Mouse (Mus musculus) thymus, adult 2 months (tissue): ENCODE measurements at regions not wholly inside any gene's neighbourhood (a gene's known extent, or its start where the extent isn't known, plus 50 kb on each side); places are given as distances from the start of the nearest gene placed in this dataset.

ENCODE experiments used
- DNase-seq: peaks from one replicate; pipeline ENCODE4 v3.0.0; 2021
- H3K27ac ChIP-seq: fragments of 200-500 bp; 2 replicates; pipeline ENCODE4 v1.5.1; 2012; ENCODE audit warnings: low read length, control low read depth; ENCODE audit not compliant: control insufficient read depth, insufficient read depth
- H3K27me3 ChIP-seq: fragments of 200-500 bp; 2 replicates; pipeline ENCODE4 v1.6.1; 2012; ENCODE audit warnings: mild to moderate bottlenecking, low read length, moderate library complexity, mixed read lengths; ENCODE audit not compliant: control insufficient read depth, insufficient read depth
- H3K36me3 ChIP-seq: fragments of 200-500 bp; 2 replicates; pipeline ENCODE4 v1.6.1; 2012; ENCODE audit warnings: mild to moderate bottlenecking, low read length, moderate library complexity; ENCODE audit not compliant: control insufficient read depth, insufficient read depth
- H3K4me1 ChIP-seq: fragments of 200-500 bp; replicated peaks from 2 replicates; pipeline ENCODE4 v1.6.1; 2012; ENCODE audit warnings: low read length; ENCODE audit not compliant: control insufficient read depth, insufficient read depth
- H3K4me3 ChIP-seq: fragments of 200-500 bp; 2 replicates; pipeline ENCODE4 v1.5.1; 2012; ENCODE audit warnings: mild to moderate bottlenecking, low read length, control low read depth, moderate library complexity; ENCODE audit not compliant: control insufficient read depth, insufficient read depth
- CTCF ChIP-seq: fragments of 200-500 bp; IDR thresholded peaks from 2 replicates; pipeline ENCODE4 v1.5.1; 2012; ENCODE audit warnings: mild to moderate bottlenecking, control low read depth, low read length, moderate library complexity, borderline replicate concordance; ENCODE audit not compliant: control insufficient read depth, poor library complexity, insufficient read depth; ENCODE audit errors: extremely low read depth
- POLR2A ChIP-seq: fragments of 200-500 bp; IDR thresholded peaks from 2 replicates; pipeline ENCODE4 v1.6.1; 2012; ENCODE audit warnings: mild to moderate bottlenecking, low read length, control low read depth, moderate library complexity; ENCODE audit not compliant: control insufficient read depth, poor library complexity, insufficient read depth; ENCODE audit errors: extremely low read depth
- WGBS: fragments of 180-500 bp; shearing (Covaris S2); methylation state at CpG from one replicate; pipeline ENCODE4 v1.1.7; 2018; 5-methylcytosine and 5-hydroxymethylcytosine counted together

- TF ChIP-seq POLR2A (no peak), CTCF (no peak)
- no peak overlapping the region for H3K4me3 ChIP-seq
- H3K4me1 ChIP-seq = no peaks in the 10 kb centered on the region
- H3K27ac ChIP-seq = no peak overlapping the region
- 85% methylated on average over 2 of the region's 2 CpGs for WGBS
- DNase-seq = no peak
- H3K36me3 ChIP-seq = no peaks in the 10 kb centered on the region
- no peaks in the 10 kb centered on the region for H3K27me3 ChIP-seq
Measured at GRCm38 (mm10) chr1:129219098-129219497, 54.0 kb upstream of the Thsd7b start.

GRCm38 (mm10) chr1:129208806-129209205 is 64.3 kb upstream of the Thsd7b start:
- Histone ChIP-seq H3K36me3 (no peaks in the 10 kb centered on the region), H3K27ac (no peak overlapping the region), H3K27me3 (no peaks in the 10 kb centered on the region), H3K4me3 (no peak overlapping the region), H3K4me1 (no peaks in the 10 kb centered on the region)
- no peak for DNase-seq
- no peak for TF ChIP-seq POLR2A
- no peak for TF ChIP-seq CTCF
- WGBS = 95% methylated on average over 1 of the region's 1 CpGs

GRCm38 (mm10) chr1:129208406-129208805 is 64.7 kb upstream of the Thsd7b start:
- Histone ChIP-seq H3K36me3 (no peaks in the 10 kb centered on the region), H3K4me3 (no peak overlapping the region), H3K27ac (no peak overlapping the region), H3K27me3 (no peaks in the 10 kb centered on the region), H3K4me1 (no peaks in the 10 kb centered on the region)
- TF ChIP-seq POLR2A = no peak
- TF ChIP-seq CTCF = no peak
- 82% methylated on average over 2 of the region's 2 CpGs for WGBS
- no peak for DNase-seq

- no peaks in the 10 kb centered on the region for H3K27me3 ChIP-seq
- H3K4me1 ChIP-seq = no peaks in the 10 kb centered on the region
- H3K27ac ChIP-seq = no peak overlapping the region
- no peak overlapping the region for H3K4me3 ChIP-seq
- no peak for TF ChIP-seq POLR2A
- no peak for TF ChIP-seq CTCF
- WGBS = 76% methylated on average over 5 of the region's 5 CpGs
- no peaks in the 10 kb centered on the region for H3K36me3 ChIP-seq
- DNase-seq = no peak
Measured at GRCm38 (mm10) chr1:129207674-129208073, 65.4 kb upstream of the Thsd7b start.

GRCm38 (mm10) chr1:129180174-129180759 is 92.8 kb upstream of the Thsd7b start:
- no peaks in the 10 kb centered on the region for H3K4me1 ChIP-seq
- TF ChIP-seq POLR2A = no peak
- 93% methylated on average over 3 of the region's 3 CpGs for WGBS
- no peaks in the 10 kb centered on the region for H3K36me3 ChIP-seq
- H3K27ac ChIP-seq = no peak overlapping the region
- DNase-seq = no peak
- H3K27me3 ChIP-seq = no peaks in the 10 kb centered on the region
- H3K4me3 ChIP-seq = no peak overlapping the region

- WGBS = 90% methylated on average over 8 of the region's 8 CpGs
- Histone ChIP-seq H3K4me1 (no peaks in the 10 kb centered on the region), H3K27ac (no peak overlapping the region), H3K4me3 (no peak overlapping the region), H3K36me3 (no peaks in the 10 kb centered on the region), H3K27me3 (no peaks in the 10 kb centered on the region)
- no peak for TF ChIP-seq POLR2A
- no peak for TF ChIP-seq CTCF
- no peak for DNase-seq
Measured at GRCm38 (mm10) chr1:129169936-129170335, 103.2 kb upstream of the Thsd7b start.

GRCm38 (mm10) chr1:129150643-129151042 is 122.5 kb upstream of the Thsd7b start:
- no peak for DNase-seq
- no peaks in the 10 kb centered on the region for H3K27me3 ChIP-seq
- H3K4me3 ChIP-seq = no peak overlapping the region
- no peak overlapping the region for H3K27ac ChIP-seq
- no peak for TF ChIP-seq CTCF
- no peak for TF ChIP-seq POLR2A
- no peaks in the 10 kb centered on the region for H3K36me3 ChIP-seq
- no peaks in the 10 kb centered on the region for H3K4me1 ChIP-seq
- 90% methylated on average over 1 of the region's 1 CpGs for whole genome bisulfite sequencing
